Mouse (Mus musculus) cortical plate, adult 2 months (tissue): ENCODE data around the gene Lrrc27.

ENCODE experiments used
- CTCF ChIP-seq: fragments of 200-500 bp; IDR thresholded peaks from 2 replicates; pipeline ENCODE4 v1.5.1; 2011; ENCODE audit warnings: mild to moderate bottlenecking, control low read depth, low read length; ENCODE audit not compliant: insufficient read depth; ENCODE audit errors: extremely low read depth
- POLR2A ChIP-seq: fragments of 200-500 bp; IDR thresholded peaks from 2 replicates; pipeline ENCODE4 v1.6.1; 2011; ENCODE audit warnings: mild to moderate bottlenecking, low read length, control low read depth; ENCODE audit not compliant: insufficient read depth; ENCODE audit errors: extremely low read depth

DNA sequence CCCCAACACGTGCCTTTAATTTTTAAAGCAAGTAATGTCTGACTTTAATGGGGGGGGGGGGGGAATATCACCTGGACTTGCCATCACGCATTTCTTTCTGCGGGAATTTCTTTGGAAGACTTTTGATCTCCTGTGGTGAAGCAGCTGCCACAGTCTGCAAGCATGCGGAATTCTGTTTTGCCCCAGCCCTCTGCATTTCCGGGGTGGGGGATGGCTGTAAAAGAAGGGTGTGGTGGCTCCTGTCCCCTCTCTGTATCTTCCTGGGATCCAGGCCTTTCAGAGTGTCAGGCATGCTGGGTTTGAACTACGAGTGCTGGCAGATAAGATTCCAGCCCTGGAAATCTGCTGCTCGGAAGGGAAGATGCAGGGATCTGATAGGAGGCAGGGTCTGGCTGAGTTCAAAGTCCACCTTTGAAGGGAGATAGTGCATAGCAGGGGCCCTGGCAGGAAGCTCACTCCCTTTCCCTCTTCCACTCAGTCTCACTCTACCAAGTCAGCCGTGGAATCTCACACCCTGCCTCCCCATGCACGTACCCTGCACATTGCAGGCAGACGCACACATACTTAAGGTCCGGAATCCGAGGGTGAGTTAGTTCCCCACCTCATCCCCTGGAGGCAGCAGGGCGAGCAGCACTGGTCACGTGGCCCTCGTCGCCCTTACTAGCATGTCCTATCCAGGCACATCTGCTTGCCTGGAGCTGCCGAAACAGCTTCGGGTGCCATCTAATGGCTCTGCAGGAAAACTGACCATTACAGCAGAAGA lies 21.8 kb downstream of the Lrrc27 start:
- TF ChIP-seq CTCF (no peak), POLR2A (no peak)
